Mouse (Mus musculus) midbrain, embryonic 13.5 days (tissue): ENCODE measurements around the gene Lrrc23. TPM values are rescaled to one million over a fixed set of nuclear protein-coding genes. Genes with fewer than 3 reads are reported as not detected.
A peak's percentile ranks its signal among the peaks of the same experiment; 100 is the strongest.
"Not testable (repeated sequence)": the region's sequence is repeated elsewhere in the genome, so short reads cannot be mapped to it uniquely, and the experiment has no call there.

ENCODE experiments used
- ATAC-seq: fragments of 200-750 bp; cut with Nextera tagmentation; 2 replicates; pipeline ENCODE4 v1.8.0; 2017; ENCODE audit warnings: mild to moderate bottlenecking, moderate TSS enrichment, moderate library complexity
- H3K27ac ChIP-seq: fragments of 300-500 bp; sonication (generic); 2 replicates; pipeline ENCODE4 v1.5.1; 2015; ENCODE audit warnings: inconsistent platforms, mild to moderate bottlenecking, moderate library complexity
- H3K27me3 ChIP-seq: fragments of 300-500 bp; sonication (generic); 2 replicates; pipeline ENCODE4 v1.6.1; 2015; ENCODE audit warnings: mild to moderate bottlenecking, inconsistent platforms
- H3K36me3 ChIP-seq: fragments of 300-500 bp; sonication (generic); 2 replicates; pipeline ENCODE4 v1.6.1; 2015; ENCODE audit warnings: mild to moderate bottlenecking, inconsistent platforms
- H3K4me1 ChIP-seq: fragments of 300-500 bp; sonication (generic); replicated peaks from 2 replicates; pipeline ENCODE4 v1.6.1; 2015; ENCODE audit warnings: inconsistent platforms
- H3K4me2 ChIP-seq: fragments of 300-500 bp; sonication (generic); replicated peaks from 2 replicates; pipeline ENCODE4 v1.6.1; 2015; ENCODE audit warnings: moderate library complexity, mild to moderate bottlenecking, inconsistent platforms
- H3K4me3 ChIP-seq: fragments of 300-500 bp; sonication (generic); replicated peaks from 2 replicates; pipeline ENCODE4 v1.5.1; 2015; ENCODE audit warnings: mild to moderate bottlenecking, inconsistent platforms
- H3K9ac ChIP-seq: fragments of 300-500 bp; sonication (generic); replicated peaks from 2 replicates; pipeline ENCODE4 v1.6.1; 2015; ENCODE audit warnings: mild to moderate bottlenecking, inconsistent platforms
- H3K9me3 ChIP-seq: fragments of 300-500 bp; sonication (generic); 2 replicates; pipeline ENCODE4 v1.6.1; 2016; ENCODE audit warnings: mild to moderate bottlenecking, inconsistent platforms
- WGBS: fragments of 180-500 bp; shearing (Covaris S2); methylation state at CpG from one replicate; pipeline ENCODE4 v1.1.7; 2015; 5-methylcytosine and 5-hydroxymethylcytosine counted together
- polyA plus RNA-seq: library from polyadenylated mRNA; unstranded; fragments of >200 nt; fragmentation: Nextera tagmentation; extraction: Ambion mirVana; gene quantifications from 2 replicates; pipeline ENCODE4 v1.2.1, GENCODE M21; 2015

The Lrrc23 gene
- polyA plus RNA-seq, 1 experiment from 2014 or later: 4.3 TPM

- peaks cover 4% of the 10 kb centered on the region for H3K36me3 ChIP-seq
- H3K27me3 ChIP-seq: peaks cover 4% of the 10 kb centered on the region
- peak overlapping the region; percentile 64 for H3K4me2 ChIP-seq
- peaks cover 42% of the 10 kb centered on the region for H3K4me1 ChIP-seq
- 75% methylated on average over 7 of the region's 7 CpGs for WGBS
- no peak for ATAC-seq
- H3K4me3 ChIP-seq: no peak overlapping the region
- peak overlapping the region; percentile 64 for H3K27ac ChIP-seq
- no peaks in the 10 kb centered on the region for H3K9me3 ChIP-seq
- H3K9ac ChIP-seq: no peak overlapping the region
Measured at GRCm38 (mm10) chr6:124806446-124807140, 27.1 kb upstream of the Lrrc23 start.

GRCm38 (mm10) chr6:124805341-124806321 is 26.1 kb upstream of the Lrrc23 start:
- Histone ChIP-seq H3K27me3 (peaks cover 4% of the 10 kb centered on the region), H3K27ac (peak overlapping the region; percentile 64), H3K4me2 (peak overlapping the region; percentile 64), H3K4me1 (peaks cover 41% of the 10 kb centered on the region), H3K9ac (peak overlapping the region; percentile 52), H3K36me3 (no peaks in the 10 kb centered on the region), H3K9me3 (no peaks in the 10 kb centered on the region), H3K4me3 (peak overlapping the region; percentile 39)
- WGBS: 2% methylated on average over 34 of the region's 34 CpGs
- ATAC-seq: peak; percentile 80

GRCm38 (mm10) chr6:124804341-124804740 is 24.8 kb upstream of the Lrrc23 start:
- no peaks in the 10 kb centered on the region for H3K9me3 ChIP-seq
- WGBS: 93% methylated on average over 3 of the region's 3 CpGs
- H3K9ac ChIP-seq: no peak overlapping the region
- H3K4me2 ChIP-seq: no peak overlapping the region
- H3K27me3 ChIP-seq: peaks cover 4% of the 10 kb centered on the region
- no peak for ATAC-seq
- H3K36me3 ChIP-seq: no peaks in the 10 kb centered on the region
- H3K4me1 ChIP-seq: peaks cover 31% of the 10 kb centered on the region
- no peak overlapping the region for H3K4me3 ChIP-seq
- H3K27ac ChIP-seq: no peak overlapping the region

GRCm38 (mm10) chr6:124803691-124804090 is 24.2 kb upstream of the Lrrc23 start:
- ATAC-seq, H3K4me3 ChIP-seq, H3K27ac ChIP-seq, H3K27me3 ChIP-seq, H3K9ac ChIP-seq, H3K36me3 ChIP-seq, H3K4me2 ChIP-seq, H3K9me3 ChIP-seq: not testable (repeated sequence)
- WGBS: 92% methylated on average over 4 of the region's 4 CpGs
- peaks cover 24% of the 10 kb centered on the region for H3K4me1 ChIP-seq

GRCm38 (mm10) chr6:124803061-124803460 is 23.5 kb upstream of the Lrrc23 start:
- H3K9ac ChIP-seq: no peak overlapping the region
- peaks cover 4% of the 10 kb centered on the region for H3K27me3 ChIP-seq
- H3K27ac ChIP-seq: no peak overlapping the region
- WGBS: 75% methylated on average over 3 of the region's 3 CpGs
- no peaks in the 10 kb centered on the region for H3K36me3 ChIP-seq
- no peak for ATAC-seq
- H3K4me2 ChIP-seq: no peak overlapping the region
- no peak overlapping the region for H3K4me3 ChIP-seq
- H3K9me3 ChIP-seq: no peaks in the 10 kb centered on the region
- peaks cover 20% of the 10 kb centered on the region for H3K4me1 ChIP-seq

- H3K27me3 ChIP-seq, H3K4me3 ChIP-seq, H3K4me2 ChIP-seq, H3K9ac ChIP-seq, H3K36me3 ChIP-seq, H3K9me3 ChIP-seq, ATAC-seq, H3K27ac ChIP-seq: not testable (repeated sequence)
- WGBS: 17% methylated on average over 5 of the region's 9 CpGs
- H3K4me1 ChIP-seq: peaks cover 18% of the 10 kb centered on the region
Measured at GRCm38 (mm10) chr6:124802400-124802799, 22.9 kb upstream of the Lrrc23 start.

GRCm38 (mm10) chr6:124796200-124796599 is 16.7 kb upstream of the Lrrc23 start:
- ATAC-seq: no peak
- H3K27me3 ChIP-seq: no peaks in the 10 kb centered on the region
- 85% methylated on average over 2 of the region's 2 CpGs for WGBS

GRCm38 (mm10) chr6:124795781-124796180 is 16.3 kb upstream of the Lrrc23 start:
- no peaks in the 10 kb centered on the region for H3K27me3 ChIP-seq
- H3K4me1 ChIP-seq: no peaks in the 10 kb centered on the region
- no peak for ATAC-seq
- H3K4me3 ChIP-seq: no peak overlapping the region
- WGBS: 74% methylated on average over 4 of the region's 4 CpGs
- no peak overlapping the region for H3K27ac ChIP-seq
- no peaks in the 10 kb centered on the region for H3K9me3 ChIP-seq
- no peaks in the 10 kb centered on the region for H3K36me3 ChIP-seq
- no peak overlapping the region for H3K4me2 ChIP-seq
- no peak overlapping the region for H3K9ac ChIP-seq

More at GRCm38 (mm10) chr6:124796200-124796599, 16.7 kb upstream of the Lrrc23 start:
- no peak overlapping the region for H3K4me3 ChIP-seq
- no peak overlapping the region for H3K4me2 ChIP-seq
- H3K9me3 ChIP-seq: no peaks in the 10 kb centered on the region
- no peak overlapping the region for H3K27ac ChIP-seq
- H3K36me3 ChIP-seq: no peaks in the 10 kb centered on the region
- no peaks in the 10 kb centered on the region for H3K4me1 ChIP-seq
- no peak overlapping the region for H3K9ac ChIP-seq

- 82% methylated on average over 3 of the region's 3 CpGs for WGBS
- H3K36me3 ChIP-seq: no peaks in the 10 kb centered on the region
- H3K27me3 ChIP-seq: no peaks in the 10 kb centered on the region
- no peak overlapping the region for H3K27ac ChIP-seq
- H3K4me1 ChIP-seq: no peaks in the 10 kb centered on the region
- no peak for ATAC-seq
- no peaks in the 10 kb centered on the region for H3K9me3 ChIP-seq
- no peak overlapping the region for H3K4me2 ChIP-seq
- H3K4me3 ChIP-seq: no peak overlapping the region
- H3K9ac ChIP-seq: no peak overlapping the region
Measured at GRCm38 (mm10) chr6:124791911-124792310, 12.4 kb upstream of the Lrrc23 start.

GRCm38 (mm10) chr6:124790121-124790520 is 10.6 kb upstream of the Lrrc23 start:
- H3K4me1 ChIP-seq: no peaks in the 10 kb centered on the region
- H3K27me3 ChIP-seq: no peaks in the 10 kb centered on the region
- no peaks in the 10 kb centered on the region for H3K36me3 ChIP-seq
- no peak overlapping the region for H3K4me2 ChIP-seq
- WGBS: 79% methylated on average over 4 of the region's 4 CpGs
- H3K9ac ChIP-seq: no peak overlapping the region
- H3K27ac ChIP-seq: no peak overlapping the region
- H3K4me3 ChIP-seq: no peak overlapping the region
- no peak for ATAC-seq
- H3K9me3 ChIP-seq: no peaks in the 10 kb centered on the region

- H3K9ac ChIP-seq: no peak overlapping the region
- 75% methylated on average over 4 of the region's 4 CpGs for whole genome bisulfite sequencing
- H3K9me3 ChIP-seq: no peaks in the 10 kb centered on the region
- H3K4me3 ChIP-seq: no peak overlapping the region
- no peaks in the 10 kb centered on the region for H3K4me1 ChIP-seq
- no peak for ATAC-seq
- no peak overlapping the region for H3K4me2 ChIP-seq
- no peak overlapping the region for H3K27ac ChIP-seq
- H3K27me3 ChIP-seq: no peaks in the 10 kb centered on the region
- no peaks in the 10 kb centered on the region for H3K36me3 ChIP-seq
Measured at GRCm38 (mm10) chr6:124789519-124789918, 10.0 kb upstream of the Lrrc23 start.

- H3K27me3 ChIP-seq: no peaks in the 10 kb centered on the region
- H3K4me2 ChIP-seq: no peak overlapping the region
- H3K36me3 ChIP-seq: no peaks in the 10 kb centered on the region
- H3K4me1 ChIP-seq: no peaks in the 10 kb centered on the region
- H3K9me3 ChIP-seq: no peaks in the 10 kb centered on the region
- no peak overlapping the region for H3K27ac ChIP-seq
- 77% methylated on average over 10 of the region's 10 CpGs for WGBS
- no peak for ATAC-seq
- H3K4me3 ChIP-seq: no peak overlapping the region
- H3K9ac ChIP-seq: no peak overlapping the region
Measured at GRCm38 (mm10) chr6:124787722-124788121, 8.2 kb upstream of the Lrrc23 start.
